Mouse (Mus musculus) 416B (cell line): Measurements from ENCODE around the gene Ncapd2.

ENCODE experiments used
- DNase-seq: peaks from one replicate; pipeline ENCODE4 v3.0.0; 2011; ENCODE audit warnings: low read depth

The Ncapd2 gene

DNA sequence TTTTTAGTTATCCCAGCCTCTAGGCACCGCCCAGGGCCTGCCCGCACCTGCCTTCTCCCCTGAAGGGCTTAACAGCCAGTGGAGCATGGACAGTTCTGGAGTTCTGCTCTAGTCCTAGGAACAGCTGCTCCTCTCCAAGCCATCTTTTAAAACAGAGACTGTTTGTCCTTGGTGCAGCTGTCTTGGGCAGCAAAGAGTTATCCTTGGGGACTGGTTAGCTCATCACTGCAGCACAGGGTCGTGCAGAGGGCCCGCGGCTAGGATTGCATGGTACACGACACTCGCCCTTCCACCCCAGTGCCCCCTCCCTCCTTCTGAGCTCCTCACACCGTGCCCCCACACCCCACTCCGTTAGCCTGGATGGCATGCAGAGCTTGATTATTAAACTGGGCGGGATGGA, 44.2 kb downstream of the Ncapd2 start:
- no peak for DNase-seq

DNA sequence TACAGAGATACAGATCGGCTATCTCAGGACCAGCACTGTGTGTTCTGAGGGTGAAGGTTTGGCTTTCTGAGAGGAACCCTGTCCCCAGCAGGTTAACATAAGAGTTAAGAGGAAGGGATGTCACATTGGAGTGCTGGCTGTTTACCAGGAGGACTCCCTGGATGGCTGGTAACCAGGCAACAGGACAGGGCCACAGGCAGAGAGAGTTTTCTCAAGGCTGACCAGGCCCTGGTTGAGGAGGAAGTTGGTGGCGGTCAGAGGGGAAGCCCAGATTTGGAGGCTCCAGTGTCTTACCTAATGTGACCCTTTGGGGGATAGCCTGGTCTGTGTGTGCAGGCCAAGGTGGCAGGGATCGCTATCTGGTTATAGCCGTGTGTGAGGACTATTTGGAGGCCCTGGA, 44.7 kb downstream of the Ncapd2 start:
- DNase-seq = peak; percentile 82

DNA sequence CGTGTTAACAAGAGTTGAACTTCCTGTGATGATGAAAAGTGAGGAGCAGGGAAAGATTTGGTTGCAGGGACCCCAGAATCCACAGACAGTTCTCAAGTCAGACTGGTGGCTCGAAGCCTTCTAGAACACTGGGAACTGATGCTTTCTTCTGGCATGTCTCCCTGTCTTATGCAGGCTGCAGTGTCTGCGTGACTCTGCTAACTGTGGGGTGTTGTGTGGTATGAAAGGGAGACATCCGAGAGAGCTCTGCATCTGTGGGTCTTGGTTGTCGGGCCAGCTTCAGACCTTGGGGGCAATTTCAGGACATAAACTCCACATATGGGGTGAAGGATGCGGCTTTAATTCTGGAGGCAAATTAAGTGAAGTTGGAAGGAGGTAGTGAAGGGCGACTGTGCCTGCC, 45.4 kb downstream of the Ncapd2 start:
- no peak for DNase-seq

DNA sequence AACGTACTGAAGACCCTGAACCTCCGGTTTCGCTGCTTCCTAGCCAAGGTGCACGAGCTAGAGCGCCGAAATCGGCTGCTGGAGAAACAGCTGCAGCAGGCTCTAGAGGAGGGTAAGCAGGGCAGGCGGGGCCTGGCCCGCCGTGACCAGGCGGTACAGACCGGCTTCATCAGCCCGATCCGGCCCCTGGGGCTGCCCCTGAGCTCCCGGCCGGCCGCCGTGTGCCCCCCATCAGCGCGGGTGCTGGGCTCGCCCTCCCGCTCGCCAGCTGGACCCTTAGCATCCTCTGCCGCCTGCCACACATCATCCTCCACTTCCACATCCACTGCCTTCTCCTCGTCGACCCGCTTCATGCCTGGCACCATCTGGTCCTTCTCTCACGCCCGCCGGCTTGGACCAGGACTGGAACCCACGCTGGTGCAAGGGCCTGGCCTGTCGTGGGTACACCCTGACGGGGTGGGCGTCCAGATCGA, 46.0 kb downstream of the Ncapd2 start:
- no peak for DNase-seq

DNA sequence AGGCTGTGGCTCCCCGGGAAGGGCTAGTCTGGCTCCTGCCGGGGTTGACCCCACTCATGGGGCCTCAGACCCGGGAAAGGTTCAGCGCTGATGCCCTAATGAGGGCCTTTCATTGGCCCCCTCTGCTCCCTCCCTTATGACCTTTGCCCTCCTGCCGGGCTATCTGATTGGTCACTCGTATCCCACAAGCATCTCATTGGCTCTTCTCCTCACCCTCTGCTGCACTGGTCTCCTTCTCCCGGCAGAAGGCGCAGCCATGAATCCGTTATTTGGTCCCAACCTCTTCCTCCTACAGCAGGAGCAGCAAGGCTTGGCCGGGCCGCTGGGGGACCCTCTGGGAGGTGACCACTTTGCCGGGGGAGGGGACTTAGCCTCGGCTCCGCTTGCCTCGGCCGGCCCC, 46.5 kb downstream of the Ncapd2 start, which contains the start of gene Iffo1:
Iffo1 (plus strand) TSS at position 241 of the 400 bp plus-strand sequence.
- peak; percentile 90 for DNase-seq

DNA sequence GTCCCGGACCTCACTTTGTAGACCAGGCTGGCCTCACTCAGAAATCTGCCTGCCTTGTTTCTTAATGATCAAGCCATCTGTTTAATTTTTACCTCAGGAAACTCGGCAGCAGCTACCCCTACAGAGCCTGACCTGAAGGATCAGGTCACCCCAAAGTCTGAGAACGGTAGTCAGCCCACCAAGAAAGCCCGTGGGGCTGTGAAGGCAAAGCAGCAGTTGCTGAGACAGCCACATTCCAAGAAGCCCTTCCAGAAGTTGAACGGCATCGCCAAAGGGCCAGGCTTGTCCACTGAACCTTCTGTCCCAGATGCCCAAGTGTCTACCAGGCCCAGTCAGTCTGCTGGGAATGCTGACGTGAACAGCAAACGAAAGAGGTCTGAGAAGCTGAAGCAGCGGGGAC, 47.6 kb downstream of the Ncapd2 start:
- no peak for DNase-seq

DNA sequence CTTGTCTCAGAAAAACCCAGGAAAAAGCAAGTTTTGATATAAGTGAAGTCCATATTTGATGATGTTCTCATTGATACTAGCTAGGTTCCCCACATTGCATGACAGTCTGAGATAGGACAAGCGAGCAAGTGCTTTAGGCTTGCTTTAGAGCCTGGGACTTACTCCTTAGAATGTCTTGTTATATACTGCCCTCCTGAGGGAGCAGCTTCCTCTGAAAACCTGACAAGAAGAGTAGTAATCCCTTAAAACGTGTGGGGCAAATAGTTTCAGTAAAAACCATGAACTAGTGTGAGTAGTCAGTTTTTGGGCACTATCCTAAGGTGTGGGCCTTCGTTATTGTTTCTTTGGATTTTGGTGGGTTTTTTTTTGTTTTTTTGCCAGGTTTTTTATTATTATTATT, 48.4 kb downstream of the Ncapd2 start:
- DNase-seq = peak; percentile 66

DNA sequence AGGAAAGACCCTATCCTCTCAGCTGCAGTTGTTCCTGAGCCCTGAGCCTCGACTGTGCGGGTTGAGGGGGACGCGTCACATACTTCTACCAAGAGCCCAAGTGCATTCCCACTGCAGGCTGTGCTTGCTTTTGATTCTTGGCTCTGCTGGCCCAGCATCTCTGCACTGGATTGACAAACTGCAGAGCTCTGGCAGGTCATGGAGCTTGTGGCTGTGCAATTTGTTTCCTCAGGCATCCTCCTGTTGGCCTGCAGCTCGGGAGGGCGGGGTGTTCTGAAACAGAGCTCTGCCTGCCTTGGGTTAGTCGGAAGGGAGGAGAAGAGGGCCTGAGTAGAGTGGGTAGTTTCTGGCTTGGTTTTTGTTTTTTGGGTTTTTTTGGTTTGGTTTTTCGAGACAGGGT, 49.1 kb downstream of the Ncapd2 start:
- no peak for DNase-seq

DNA sequence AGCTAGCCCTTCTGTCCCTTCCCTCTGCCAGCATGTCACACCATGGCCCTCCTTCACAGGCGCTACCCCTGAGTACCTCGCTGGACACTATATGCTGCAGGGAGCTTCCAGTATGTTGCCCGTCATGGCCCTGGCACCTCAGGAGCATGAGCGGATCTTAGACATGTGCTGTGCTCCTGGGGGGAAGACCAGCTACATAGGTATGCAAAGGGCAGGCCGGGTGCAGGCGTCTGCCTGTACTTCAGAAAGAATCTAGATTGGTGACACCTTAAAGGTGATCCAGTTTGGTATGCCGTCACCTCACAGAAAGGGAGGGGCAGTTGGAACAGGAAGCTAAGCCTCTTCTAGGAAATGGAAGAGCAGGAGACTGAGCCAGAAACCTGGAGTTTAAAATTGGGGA, 51.8 kb downstream of the Ncapd2 start:
- DNase-seq = no peak

DNA sequence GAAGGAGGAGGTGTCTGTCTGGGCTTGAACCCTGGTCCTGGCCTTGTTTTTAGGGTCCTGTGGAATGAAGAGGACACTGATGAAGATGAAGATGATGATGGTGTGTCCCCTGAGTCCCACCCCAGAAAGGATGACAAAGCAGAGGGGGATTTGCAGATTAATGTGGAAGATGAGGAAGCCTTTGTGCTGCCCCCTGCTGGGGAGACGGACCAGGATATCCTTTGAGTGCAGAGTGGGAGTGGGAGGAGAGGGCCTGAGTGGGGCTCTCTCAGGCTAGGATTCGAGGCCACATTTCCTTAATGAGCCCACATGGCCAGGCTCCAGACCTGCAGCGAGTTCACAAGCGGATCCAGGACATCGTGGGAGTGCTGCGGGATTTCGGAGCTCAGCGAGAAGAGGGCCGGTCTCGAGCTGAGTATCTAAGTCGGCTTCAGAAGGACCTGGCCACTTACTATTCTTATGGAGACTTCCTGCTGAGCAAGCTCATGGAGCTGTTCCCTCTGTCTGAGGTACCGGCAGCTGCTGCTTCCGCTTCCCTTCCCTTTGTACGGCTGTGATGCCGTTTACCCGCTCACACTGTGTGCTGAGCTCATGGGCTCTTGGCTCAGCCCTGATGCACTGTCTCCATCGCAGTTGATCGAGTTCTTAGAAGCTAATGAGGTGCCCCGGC, 54.4 kb downstream of the Ncapd2 start:
- peak; percentile 48 for DNase-seq

DNA sequence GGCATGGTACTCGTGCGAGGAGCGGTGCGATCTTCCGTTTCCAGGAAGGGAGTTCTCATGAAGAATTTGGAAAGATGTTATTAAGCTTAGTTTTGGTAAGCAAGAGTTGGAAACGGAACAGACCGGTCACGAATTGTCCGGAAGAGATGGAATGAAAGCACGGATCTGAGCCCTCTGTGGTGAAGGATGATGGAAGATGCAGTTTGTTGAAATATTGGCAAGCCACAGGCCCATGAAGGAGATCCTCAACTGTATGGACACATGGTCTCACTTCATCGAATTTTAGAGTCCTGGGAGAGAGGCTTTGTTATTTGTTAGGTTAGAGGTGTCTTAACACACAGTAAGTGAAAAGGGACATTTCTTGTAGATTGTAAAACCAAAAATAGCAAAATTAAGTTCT, 59.0 kb downstream of the Ncapd2 start:
- DNase-seq = no peak

DNA sequence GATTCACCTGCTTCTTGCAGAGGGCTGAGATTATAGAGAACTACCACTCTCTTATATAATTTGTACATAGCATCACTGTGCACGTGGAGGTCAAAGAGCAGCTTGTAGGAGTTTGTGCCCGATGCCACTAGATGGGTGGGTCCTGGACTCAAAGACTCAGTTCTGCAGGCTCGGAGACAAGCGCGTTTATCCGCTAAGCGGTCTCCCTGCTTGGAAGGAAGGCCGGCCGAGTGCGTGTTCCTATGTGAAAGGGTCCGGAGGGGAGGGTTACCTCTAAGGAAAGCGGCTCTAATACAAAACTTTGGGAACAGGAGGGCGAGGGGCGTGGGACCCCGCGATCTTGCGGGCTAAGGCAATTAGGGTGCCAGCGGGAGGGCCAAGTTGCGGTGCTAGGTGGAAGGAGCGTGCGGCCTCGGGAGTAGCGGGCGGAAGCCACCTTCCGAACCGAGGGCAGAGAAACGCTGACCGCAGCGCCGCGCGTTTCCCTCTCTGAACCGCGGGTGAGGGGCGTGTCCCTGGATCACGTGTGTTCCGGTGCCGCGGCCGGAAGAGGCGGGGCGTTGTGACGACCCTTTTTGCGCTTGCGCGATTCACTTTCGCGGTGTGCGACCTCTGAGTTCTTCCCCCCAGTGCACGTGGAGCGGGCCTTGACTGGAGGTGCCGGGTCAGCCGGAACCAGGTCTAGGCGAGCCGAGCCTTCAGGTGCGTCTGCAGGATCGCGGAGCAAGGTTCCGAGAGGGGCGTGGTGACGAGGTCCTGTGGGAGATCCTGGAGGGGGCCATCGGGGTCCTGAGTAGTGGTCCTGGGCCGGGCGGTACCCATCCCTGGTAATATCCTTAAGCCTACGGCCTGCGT, 60.0 kb downstream of the Ncapd2 start, which contains the start of gene Nop2:
Nop2 (plus strand) TSS at position 608 of the 855 bp plus-strand sequence.
- DNase-seq = peak; percentile 95

DNA sequence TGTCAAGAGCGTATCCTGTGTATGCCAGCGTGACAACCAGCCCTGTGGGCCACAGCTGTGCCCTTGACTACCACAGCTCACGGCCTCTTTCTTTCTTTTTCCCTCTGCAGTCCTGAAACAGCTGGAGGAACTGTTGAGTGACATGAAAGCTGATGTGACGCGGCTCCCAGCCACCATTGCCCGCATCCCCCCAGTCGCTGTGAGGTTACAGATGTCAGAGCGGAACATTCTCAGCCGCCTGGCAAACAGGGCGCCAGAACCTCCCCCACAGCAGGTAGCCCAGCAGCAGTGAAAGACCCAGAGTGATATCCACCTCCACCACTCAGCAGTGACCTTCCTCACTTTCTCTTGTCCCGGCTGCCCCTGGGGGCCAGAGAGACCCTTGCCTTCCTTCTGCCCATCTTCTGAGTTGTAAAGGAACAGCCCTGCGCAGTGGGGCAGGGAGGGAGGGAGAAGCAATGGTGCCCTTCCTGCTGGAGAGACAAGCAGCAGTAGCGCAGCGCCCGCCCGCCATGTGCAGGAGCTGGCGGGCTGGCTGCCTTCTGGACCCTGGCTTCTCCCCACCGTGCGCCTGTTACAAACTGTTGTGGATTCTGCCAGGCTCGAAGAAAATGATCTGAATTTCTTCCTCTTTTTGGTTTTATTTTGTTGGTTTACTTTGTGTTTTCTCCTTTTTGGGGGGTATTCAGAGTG, 61.6 kb downstream of the Ncapd2 start:
- DNase-seq = no peak

DNA sequence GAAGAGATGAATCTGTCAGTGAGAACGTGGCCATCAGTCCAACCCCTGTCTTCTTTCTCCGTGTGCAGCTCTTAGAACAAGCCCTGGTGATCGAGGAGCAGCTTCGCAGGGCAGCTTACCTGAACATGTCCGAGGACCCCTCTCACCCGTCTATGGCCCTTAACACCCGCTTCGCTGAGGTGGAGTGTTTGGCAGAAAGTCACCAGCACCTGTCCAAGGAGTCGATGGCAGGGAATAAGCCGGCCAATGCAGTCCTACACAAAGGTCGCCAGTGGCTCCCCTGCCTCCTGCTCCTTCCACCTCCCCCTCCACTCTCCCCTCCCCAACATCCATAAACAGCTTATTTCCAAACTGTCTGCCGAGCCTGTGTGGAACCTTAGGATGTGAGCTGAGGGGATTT, 62.8 kb downstream of the Ncapd2 start:
- no peak for DNase-seq

DNA sequence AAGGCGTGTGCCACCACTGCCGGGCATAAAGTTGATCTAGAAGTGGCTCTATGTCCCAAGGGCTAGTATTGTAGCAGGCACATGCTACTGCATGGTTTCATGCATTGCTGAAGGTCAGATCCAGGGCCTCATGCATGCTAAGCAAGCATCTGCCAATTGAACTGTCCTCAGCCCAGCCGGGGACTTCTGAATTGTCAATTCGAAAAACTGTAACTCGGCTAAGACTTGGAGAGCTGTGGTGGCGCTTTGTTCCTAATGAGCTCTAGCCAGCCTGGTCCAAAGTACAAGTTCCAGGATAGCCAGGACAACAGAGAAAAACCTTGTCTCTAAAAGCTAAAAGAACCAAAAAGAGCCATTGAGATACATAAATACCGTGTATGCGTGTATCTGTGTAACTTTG, 72.1 kb downstream of the Ncapd2 start:
- DNase-seq = no peak
